Mouse (Mus musculus) neural tube, embryonic 13.5 days (tissue): ENCODE data around the gene Klk1b21. TPM values are rescaled to one million over a fixed set of nuclear protein-coding genes. Genes with fewer than 3 reads are reported as not detected.
"Not testable (repeated sequence)": the region's sequence is repeated elsewhere in the genome, so short reads cannot be mapped to it uniquely, and the experiment has no call there.

Experiments
- ATAC-seq: fragments of 200-750 bp; cut with Nextera tagmentation; 2 replicates; pipeline ENCODE4 v1.8.0; 2017; ENCODE audit warnings: low read depth, mild to moderate bottlenecking, moderate TSS enrichment, moderate library complexity
- H3K27ac ChIP-seq: fragments of 300-500 bp; sonication (generic); replicated peaks from 2 replicates; pipeline ENCODE4 v1.5.1; 2015; ENCODE audit warnings: moderate library complexity, mild to moderate bottlenecking, inconsistent platforms
- H3K27me3 ChIP-seq: fragments of 300-500 bp; sonication (generic); 2 replicates; pipeline ENCODE4 v1.6.1; 2015; ENCODE audit warnings: mild to moderate bottlenecking, inconsistent platforms
- H3K36me3 ChIP-seq: fragments of 300-500 bp; sonication (generic); 2 replicates; pipeline ENCODE4 v1.6.1; 2015; ENCODE audit warnings: mild to moderate bottlenecking, inconsistent platforms
- H3K4me1 ChIP-seq: fragments of 300-500 bp; sonication (generic); replicated peaks from 2 replicates; pipeline ENCODE4 v1.6.1; 2015; ENCODE audit warnings: inconsistent platforms
- H3K4me2 ChIP-seq: fragments of 300-500 bp; sonication (generic); 2 replicates; pipeline ENCODE4 v1.6.1; 2015; ENCODE audit warnings: inconsistent platforms, mild to moderate bottlenecking, moderate library complexity
- H3K4me3 ChIP-seq: fragments of 300-500 bp; sonication (generic); 2 replicates; pipeline ENCODE4 v1.5.1; 2015; ENCODE audit warnings: mild to moderate bottlenecking, inconsistent platforms
- H3K9ac ChIP-seq: fragments of 300-500 bp; sonication (generic); 2 replicates; pipeline ENCODE4 v1.6.1; 2015; ENCODE audit warnings: moderate library complexity, mild to moderate bottlenecking, inconsistent platforms
- H3K9me3 ChIP-seq: fragments of 300-500 bp; sonication (generic); 2 replicates; pipeline ENCODE4 v1.6.1; 2016; ENCODE audit warnings: inconsistent platforms
- WGBS: fragments of 180-500 bp; shearing (Covaris S2); methylation state at CpG from one replicate; pipeline ENCODE4 v1.1.7; 2015; 5-methylcytosine and 5-hydroxymethylcytosine counted together
- polyA plus RNA-seq: library from polyadenylated mRNA; unstranded; fragments of >200 nt; fragmentation: Nextera tagmentation; extraction: Ambion mirVana; gene quantifications from 2 replicates; pipeline ENCODE4 v1.2.1, GENCODE M21; 2015

Gene Klk1b21
- not detected in 2 replicates for polyA plus RNA-seq

GRCm38 (mm10) chr7:44102028-44102427 is at the start of gene Klk1b21:
Gene Klk1b21, plus strand, starts transcription at chr7:44102328.
- ATAC-seq, result not testable (repeated sequence)

DNA sequence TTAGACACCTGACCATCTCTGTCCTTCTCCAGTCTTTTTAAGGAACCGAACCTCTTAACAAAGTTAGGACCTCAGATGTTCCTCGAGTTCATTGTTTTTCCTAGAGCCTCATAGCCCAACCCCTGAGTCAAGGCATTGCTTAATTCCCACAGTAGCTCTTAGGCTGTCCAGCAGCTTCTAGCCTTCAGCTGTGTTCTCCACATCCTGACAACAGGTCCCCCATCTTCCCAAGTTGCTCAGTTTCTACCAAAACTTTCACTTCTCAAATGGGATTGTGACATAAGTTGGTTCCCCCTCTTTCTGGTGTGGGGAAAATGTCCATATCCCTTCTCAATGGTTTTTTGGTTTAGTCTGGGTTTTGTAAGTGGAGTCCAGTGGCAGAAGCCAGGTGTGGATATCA is 30.0 kb upstream of the Klk1b21 start:
- no peaks in the 10 kb centered on the region for H3K36me3 ChIP-seq
- no peak for ATAC-seq
- H3K27me3 ChIP-seq, result no peaks in the 10 kb centered on the region
- H3K9me3 ChIP-seq, result no peaks in the 10 kb centered on the region
- no peak overlapping the region for H3K4me3 ChIP-seq
- no peak overlapping the region for H3K4me2 ChIP-seq
- H3K9ac ChIP-seq, result no peak overlapping the region
- 88% methylated on average over 2 of the region's 2 CpGs for WGBS
- H3K4me1 ChIP-seq, result no peaks in the 10 kb centered on the region
- H3K27ac ChIP-seq, result no peak overlapping the region

More at GRCm38 (mm10) chr7:44102028-44102427, at the start of gene Klk1b21:
- 80% methylated on average over 3 of the region's 3 CpGs for WGBS
- not testable (repeated sequence) for H3K27me3 ChIP-seq, H3K27ac ChIP-seq, H3K4me3 ChIP-seq, H3K4me2 ChIP-seq, H3K36me3 ChIP-seq, H3K4me1 ChIP-seq, H3K9me3 ChIP-seq, H3K9ac ChIP-seq

DNA sequence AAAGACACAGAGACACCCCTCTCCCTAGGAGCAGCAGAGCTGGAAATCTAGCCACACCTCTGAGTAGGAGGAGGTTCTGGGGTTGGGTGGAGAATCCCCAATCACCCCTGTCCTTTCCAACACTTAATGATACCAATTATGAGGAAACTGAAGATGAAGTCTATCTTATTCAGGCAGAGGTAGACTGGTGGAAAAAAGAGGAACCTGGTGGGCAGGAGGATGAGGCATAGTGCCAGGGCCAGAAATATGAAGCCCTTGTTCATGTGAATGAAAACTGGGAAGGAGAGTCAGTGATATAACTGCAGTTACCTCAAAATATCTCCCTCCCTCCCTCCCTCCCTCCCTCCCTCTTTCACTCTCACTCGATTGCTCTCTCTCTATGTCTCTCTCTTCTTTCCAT is 24.4 kb upstream of the Klk1b21 start:
- ATAC-seq, result no peak
- H3K9me3 ChIP-seq, result peaks cover 3% of the 10 kb centered on the region; the same call in 1 of the 2 replicates
- H3K4me3 ChIP-seq, result no peak overlapping the region
- no peak overlapping the region for H3K27ac ChIP-seq
- no peaks in the 10 kb centered on the region for H3K27me3 ChIP-seq
- no peaks in the 10 kb centered on the region for H3K4me1 ChIP-seq
- no peak overlapping the region for H3K4me2 ChIP-seq
- WGBS, result 60% methylated on average over 1 of the region's 1 CpGs
- H3K36me3 ChIP-seq, result no peaks in the 10 kb centered on the region
- H3K9ac ChIP-seq, result no peak overlapping the region

GRCm38 (mm10) chr7:44096111-44096510 is 6.0 kb upstream of the Klk1b21 start:
- Histone ChIP-seq H3K4me1 (no peaks in the 10 kb centered on the region), H3K9ac (no peak overlapping the region), H3K27ac (no peak overlapping the region), H3K9me3 (no peaks in the 10 kb centered on the region), H3K4me2 (no peak overlapping the region), H3K36me3 (no peaks in the 10 kb centered on the region), H3K4me3 (no peak overlapping the region), H3K27me3 (no peaks in the 10 kb centered on the region)
- WGBS, result 86% methylated on average over 1 of the region's 1 CpGs
- no peak for ATAC-seq

DNA sequence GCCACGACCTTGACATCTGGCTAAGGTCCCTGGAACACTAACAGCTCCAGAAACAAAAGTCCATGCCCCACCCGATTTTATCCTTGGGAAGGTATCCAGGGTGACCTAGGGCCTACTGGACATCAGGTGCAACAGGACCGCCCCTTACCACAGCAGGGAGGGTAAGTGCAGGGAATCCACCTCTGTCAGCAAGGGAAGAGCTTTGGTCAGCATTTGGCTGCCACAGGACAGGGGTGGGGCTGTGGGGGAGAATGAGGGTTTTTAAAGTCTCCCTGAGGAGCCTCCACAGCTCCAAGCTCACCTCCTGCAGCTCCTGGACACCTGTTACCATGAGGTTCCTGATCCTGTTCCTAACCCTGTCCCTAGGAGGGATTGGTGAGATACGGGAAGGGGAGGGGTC is 10.2 kb downstream of the Klk1b21 start, which contains the start of gene Klk1b22:
Gene Klk1b22, plus strand, starts transcription at position 301 of the 400 bp plus-strand sequence.
- ATAC-seq, result no peak
- no peak within 1 kb of the TSS for H3K9ac ChIP-seq

GRCm38 (mm10) chr7:44123445-44123844 is 21.3 kb downstream of the Klk1b21 start:
- H3K27me3 ChIP-seq, result no peaks in the 10 kb centered on the region
- no peak overlapping the region for H3K4me2 ChIP-seq
- H3K9ac ChIP-seq, result no peak overlapping the region
- H3K4me3 ChIP-seq, result no peak overlapping the region
- H3K4me1 ChIP-seq, result no peaks in the 10 kb centered on the region
- WGBS, result 90% methylated on average over 6 of the region's 6 CpGs
- no peaks in the 10 kb centered on the region for H3K9me3 ChIP-seq
- H3K27ac ChIP-seq, result no peak overlapping the region
- no peak for ATAC-seq
- no peaks in the 10 kb centered on the region for H3K36me3 ChIP-seq

More for the DNA sequence above, 10.2 kb downstream of the Klk1b21 start, which contains the start of gene Klk1b22:
- Histone ChIP-seq H3K4me1 (no peaks in the 10 kb centered on the region), H3K4me3 (no peak within 1 kb of the TSS), H3K27ac (no peak within 1 kb of the TSS), H3K4me2 (no peak within 1 kb of the TSS), H3K27me3 (no peaks in the 10 kb centered on the region), H3K36me3 (no peaks in the 10 kb centered on the region), H3K9me3 (no peaks in the 10 kb centered on the region)
- WGBS, result 70% methylated on average over 4 of the region's 4 CpGs

DNA sequence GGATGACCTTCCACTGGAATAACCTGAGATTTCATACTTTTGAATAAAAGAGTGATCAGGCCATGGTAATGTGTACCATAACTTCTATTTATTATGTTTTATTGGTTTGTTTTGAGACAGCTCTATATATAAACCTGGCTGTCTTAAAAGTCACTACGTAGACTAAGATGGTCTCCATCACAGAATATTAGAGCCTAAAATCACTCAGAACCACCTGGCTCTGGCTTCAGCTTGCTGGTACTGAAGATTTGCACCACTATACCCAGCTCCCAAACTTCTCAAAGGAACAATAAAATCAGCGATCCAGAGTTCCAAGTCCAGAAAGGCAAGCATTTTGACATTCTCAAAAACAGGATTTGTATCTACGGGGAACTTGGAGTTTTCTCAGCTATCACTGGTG is 34.3 kb downstream of the Klk1b21 start, which contains the start of gene Klk1b16:
Gene Klk1b16, plus strand, starts transcription at position 301 of the 400 bp plus-strand sequence.
- Histone ChIP-seq H3K9me3 (no peaks in the 10 kb centered on the region), H3K27ac (no peak within 1 kb of the TSS), H3K9ac (no peak within 1 kb of the TSS), H3K4me2 (no peak within 1 kb of the TSS), H3K36me3 (no peaks in the 10 kb centered on the region), H3K27me3 (no peaks in the 10 kb centered on the region), H3K4me3 (no peak within 1 kb of the TSS), H3K4me1 (no peaks in the 10 kb centered on the region)
- no peak for ATAC-seq
- WGBS, result 95% methylated on average over 3 of the region's 3 CpGs

Other genes starting within 250 kb of the Klk1b21 start
- gene Klk4, start 221.2 kb upstream of the Klk1b21 start, polyA plus RNA-seq, result 0.31 TPM in 1 of 2 replicates, not detected in the other
- not detected in 2 replicates for gene Klk15, start 168.6 kb upstream of the Klk1b21 start, polyA plus RNA-seq
- gene Klk1b8, start 151.7 kb upstream of the Klk1b21 start, polyA plus RNA-seq, result not detected in 2 replicates
- not detected in 2 replicates for gene Klk1b1, start 135.6 kb upstream of the Klk1b21 start, polyA plus RNA-seq
- gene Klk1b9, start 126.3 kb upstream of the Klk1b21 start, polyA plus RNA-seq, result not detected in 2 replicates
- gene Klk1b11, start 106.5 kb upstream of the Klk1b21 start, polyA plus RNA-seq, result not detected in 2 replicates
- gene Klk1b26, start 90.2 kb upstream of the Klk1b21 start, polyA plus RNA-seq, result not detected in 2 replicates
- gene Klk1b27, start 50.0 kb upstream of the Klk1b21 start, polyA plus RNA-seq, result not detected in 2 replicates
- not detected in 2 replicates for gene Klk1b22, start 10.3 kb downstream of the Klk1b21 start, polyA plus RNA-seq
- not detected in 2 replicates for gene Klk1b16, start 34.4 kb downstream of the Klk1b21 start, polyA plus RNA-seq
- gene Klk1b24, start 85.9 kb downstream of the Klk1b21 start, polyA plus RNA-seq, result not detected in 2 replicates
- gene Klk1b3, start 95.9 kb downstream of the Klk1b21 start, polyA plus RNA-seq, result not detected in 2 replicates
- not detected in 2 replicates for gene Klk1b4, start 105.1 kb downstream of the Klk1b21 start, polyA plus RNA-seq
- not detected in 2 replicates for gene Klk1b5, start 113.6 kb downstream of the Klk1b21 start, polyA plus RNA-seq
- gene Klk1, start 123.0 kb downstream of the Klk1b21 start, polyA plus RNA-seq, result not detected in 2 replicates
- not detected in 2 replicates for gene Gm36864, start 133.8 kb downstream of the Klk1b21 start, polyA plus RNA-seq
- 1.1 and 1.3 TPM in 2 replicates for gene 1700028J19Rik, start 144.4 kb downstream of the Klk1b21 start, polyA plus RNA-seq
- gene 2410002F23Rik, start 144.4 kb downstream of the Klk1b21 start, polyA plus RNA-seq, result 180 and 187 TPM in 2 replicates
- gene Acp4, start 155.1 kb downstream of the Klk1b21 start, polyA plus RNA-seq, result not detected in 2 replicates
- gene Gm15517, start 159.1 kb downstream of the Klk1b21 start, polyA plus RNA-seq, result not detected in 2 replicates
- gene Clec11a, start 204.6 kb downstream of the Klk1b21 start, polyA plus RNA-seq, result 2.8 TPM in 2 replicates
- 26.5 and 27.7 TPM in 2 replicates for gene Shank1, start 207.9 kb downstream of the Klk1b21 start, polyA plus RNA-seq